Mouse (Mus musculus): ENCODE measurements around the gene Fam166b. TPM values are rescaled to one million over a fixed set of nuclear protein-coding genes. Genes with fewer than 3 reads are reported as not detected.
A peak's percentile ranks its signal among the peaks of the same experiment; 100 is the strongest.

Fam166b gene
- polyA plus RNA-seq, 1 experiment from 2014 or later: 1.4 TPM

- H3K4me3 ChIP-seq (ENCODE audit: low read length): no peak overlapping the region
- H3K4me1 ChIP-seq (ENCODE audit: control insufficient read depth, insufficient read depth, low read depth, low read length): peaks cover 16% of the 10 kb centered on the region
- no peak for ATAC-seq
- peak overlapping the region; percentile 42; the same call in 1 of the 2 replicates for H3K27ac ChIP-seq (ENCODE audit: low read depth, low read length)
- no peaks in the 10 kb centered on the region for H3K36me3 ChIP-seq (ENCODE audit: control insufficient read depth, insufficient read depth, low read length)
- H3K27me3 ChIP-seq (replicated peaks; ENCODE audit: control insufficient read depth, insufficient read depth, low read length): no peaks in the 10 kb centered on the region
- H3K9me3 ChIP-seq (ENCODE audit: control insufficient read depth, low read length): no peaks in the 10 kb centered on the region
- H3K4me2 ChIP-seq (ENCODE audit: low read length): no peak overlapping the region
- no peak overlapping the region for H3K9ac ChIP-seq (ENCODE audit: low read depth, low read length)
- 66% methylated on average over 15 of the region's 15 CpGs for WGBS
These were observed 34.5 kb downstream of the Fam166b start for GRCm38 (mm10) chr4:43394345-43394891.

GRCm38 (mm10) chr4:43391521-43392050, 37.3 kb downstream of the Fam166b start:
- no peak overlapping the region for H3K4me2 ChIP-seq (ENCODE audit: low read length)
- no peaks in the 10 kb centered on the region for H3K9me3 ChIP-seq (ENCODE audit: control insufficient read depth, low read length)
- no peak overlapping the region for H3K4me3 ChIP-seq (ENCODE audit: low read length)
- no peaks in the 10 kb centered on the region for H3K27me3 ChIP-seq (replicated peaks; ENCODE audit: control insufficient read depth, insufficient read depth, low read length)
- no peak for ATAC-seq
- H3K4me1 ChIP-seq (ENCODE audit: control insufficient read depth, insufficient read depth, low read depth, low read length): no peaks in the 10 kb centered on the region
- no peak overlapping the region for H3K9ac ChIP-seq (ENCODE audit: low read depth, low read length)
- no peaks in the 10 kb centered on the region for H3K36me3 ChIP-seq (ENCODE audit: control insufficient read depth, insufficient read depth, low read length)
- no peak overlapping the region for H3K27ac ChIP-seq (ENCODE audit: low read depth, low read length)
- WGBS: 79% methylated on average over 3 of the region's 3 CpGs

- H3K9me3 ChIP-seq (ENCODE audit: control insufficient read depth, low read length): no peaks in the 10 kb centered on the region
- H3K4me1 ChIP-seq (ENCODE audit: control insufficient read depth, insufficient read depth, low read depth, low read length): no peaks in the 10 kb centered on the region
- H3K27ac ChIP-seq (ENCODE audit: low read depth, low read length): no peak overlapping the region
- H3K4me2 ChIP-seq (ENCODE audit: low read length): no peak overlapping the region
- H3K4me3 ChIP-seq (ENCODE audit: low read length): no peak overlapping the region
- no peaks in the 10 kb centered on the region for H3K36me3 ChIP-seq (ENCODE audit: control insufficient read depth, insufficient read depth, low read length)
- no peak for ATAC-seq
- no peaks in the 10 kb centered on the region for H3K27me3 ChIP-seq (replicated peaks; ENCODE audit: control insufficient read depth, insufficient read depth, low read length)
- WGBS: 63% methylated on average over 9 of the region's 9 CpGs
- no peak overlapping the region for H3K9ac ChIP-seq (ENCODE audit: low read depth, low read length)
These were observed 39.0 kb downstream of the Fam166b start for GRCm38 (mm10) chr4:43389845-43390440.

- Histone ChIP-seq H3K4me2 (ENCODE audit: low read length) (no peak overlapping the region), H3K4me1 (ENCODE audit: control insufficient read depth, insufficient read depth, low read depth, low read length) (no peaks in the 10 kb centered on the region; the same call in 1 of the 2 replicates), H3K36me3 (ENCODE audit: control insufficient read depth, insufficient read depth, low read length) (no peaks in the 10 kb centered on the region), H3K9me3 (ENCODE audit: control insufficient read depth, low read length) (no peaks in the 10 kb centered on the region), H3K27me3 (replicated peaks; ENCODE audit: control insufficient read depth, insufficient read depth, low read length) (no peaks in the 10 kb centered on the region), H3K9ac (ENCODE audit: low read depth, low read length) (no peak overlapping the region), H3K27ac (ENCODE audit: low read depth, low read length) (no peak overlapping the region), H3K4me3 (ENCODE audit: low read length) (no peak overlapping the region)
- no peak for ATAC-seq
- WGBS: 90% methylated on average over 2 of the region's 2 CpGs
These were observed 39.5 kb downstream of the Fam166b start for GRCm38 (mm10) chr4:43389390-43389789.

GRCm38 (mm10) chr4:43386932-43387331, 42.0 kb downstream of the Fam166b start:
- ATAC-seq: no peak
- Histone ChIP-seq H3K4me3 (ENCODE audit: low read length) (no peak overlapping the region), H3K9ac (ENCODE audit: low read depth, low read length) (no peak overlapping the region), H3K4me1 (ENCODE audit: control insufficient read depth, insufficient read depth, low read depth, low read length) (peaks cover 12% of the 10 kb centered on the region), H3K36me3 (ENCODE audit: control insufficient read depth, insufficient read depth, low read length) (no peaks in the 10 kb centered on the region), H3K9me3 (ENCODE audit: control insufficient read depth, low read length) (no peaks in the 10 kb centered on the region), H3K4me2 (ENCODE audit: low read length) (no peak overlapping the region), H3K27ac (ENCODE audit: low read depth, low read length) (no peak overlapping the region), H3K27me3 (replicated peaks; ENCODE audit: control insufficient read depth, insufficient read depth, low read length) (no peaks in the 10 kb centered on the region)

GRCm38 (mm10) chr4:43384541-43384940, 44.4 kb downstream of the Fam166b start:
- no peak for ATAC-seq
- Histone ChIP-seq H3K36me3 (ENCODE audit: control insufficient read depth, insufficient read depth, low read length) (no peaks in the 10 kb centered on the region), H3K4me1 (ENCODE audit: control insufficient read depth, insufficient read depth, low read depth, low read length) (peaks cover 24% of the 10 kb centered on the region), H3K27ac (ENCODE audit: low read depth, low read length) (no peak overlapping the region), H3K27me3 (replicated peaks; ENCODE audit: control insufficient read depth, insufficient read depth, low read length) (no peaks in the 10 kb centered on the region), H3K9ac (ENCODE audit: low read depth, low read length) (no peak overlapping the region), H3K4me2 (ENCODE audit: low read length) (no peak overlapping the region), H3K4me3 (ENCODE audit: low read length) (no peak overlapping the region), H3K9me3 (ENCODE audit: control insufficient read depth, low read length) (no peaks in the 10 kb centered on the region)
- WGBS: 91% methylated on average over 3 of the region's 3 CpGs

- H3K9me3 ChIP-seq (ENCODE audit: control insufficient read depth, low read length): no peaks in the 10 kb centered on the region
- 86% methylated on average over 5 of the region's 5 CpGs for WGBS
- H3K9ac ChIP-seq (ENCODE audit: low read depth, low read length): no peak overlapping the region
- H3K27ac ChIP-seq (ENCODE audit: low read depth, low read length): no peak overlapping the region
- no peak overlapping the region for H3K4me3 ChIP-seq (ENCODE audit: low read length)
- ATAC-seq: no peak
- no peaks in the 10 kb centered on the region for H3K27me3 ChIP-seq (replicated peaks; ENCODE audit: control insufficient read depth, insufficient read depth, low read length)
- no peaks in the 10 kb centered on the region for H3K36me3 ChIP-seq (ENCODE audit: control insufficient read depth, insufficient read depth, low read length)
- peaks cover 24% of the 10 kb centered on the region for H3K4me1 ChIP-seq (ENCODE audit: control insufficient read depth, insufficient read depth, low read depth, low read length)
- no peak overlapping the region for H3K4me2 ChIP-seq (ENCODE audit: low read length)
These were observed 44.9 kb downstream of the Fam166b start for GRCm38 (mm10) chr4:43384083-43384460.

- Histone ChIP-seq H3K27ac (ENCODE audit: low read depth, low read length) (no peak overlapping the region), H3K36me3 (ENCODE audit: control insufficient read depth, insufficient read depth, low read length) (no peaks in the 10 kb centered on the region), H3K4me1 (ENCODE audit: control insufficient read depth, insufficient read depth, low read depth, low read length) (peaks cover 24% of the 10 kb centered on the region), H3K9me3 (ENCODE audit: control insufficient read depth, low read length) (no peaks in the 10 kb centered on the region), H3K4me3 (ENCODE audit: low read length) (peak overlapping the region; percentile 62), H3K9ac (ENCODE audit: low read depth, low read length) (peak overlapping the region; percentile 58), H3K4me2 (ENCODE audit: low read length) (peak overlapping the region; percentile 88), H3K27me3 (replicated peaks; ENCODE audit: control insufficient read depth, insufficient read depth, low read length) (no peaks in the 10 kb centered on the region)
- WGBS: 68% methylated on average over 11 of the region's 11 CpGs
- ATAC-seq: no peak
These were observed 45.5 kb downstream of the Fam166b start for GRCm38 (mm10) chr4:43383246-43384082.
